Mouse (Mus musculus) testis, adult 2 months (tissue): ENCODE results near the gene 9130230L23Rik. TPM values are rescaled to one million over a fixed set of nuclear protein-coding genes. Genes with fewer than 3 reads are reported as not detected.

Experiments
- H3K27ac ChIP-seq: fragments of 200-500 bp; 2 replicates; pipeline ENCODE4 v1.5.1; 2012; ENCODE audit warnings: low read depth, low read length; ENCODE audit not compliant: control insufficient read depth, insufficient read depth
- H3K27me3 ChIP-seq: fragments of 200-500 bp; 2 replicates; pipeline ENCODE4 v1.6.1; 2012; ENCODE audit warnings: mild to moderate bottlenecking, low read length, moderate library complexity; ENCODE audit not compliant: control insufficient read depth, insufficient read depth
- H3K36me3 ChIP-seq: fragments of 200-500 bp; 2 replicates; pipeline ENCODE4 v1.6.1; 2012; ENCODE audit warnings: mild to moderate bottlenecking, low read length; ENCODE audit not compliant: control insufficient read depth, insufficient read depth
- H3K4me1 ChIP-seq: fragments of 200-500 bp; 2 replicates; pipeline ENCODE4 v1.6.1; 2012; ENCODE audit warnings: low read length; ENCODE audit not compliant: control insufficient read depth, insufficient read depth
- H3K4me3 ChIP-seq: fragments of 200-500 bp; 2 replicates; pipeline ENCODE4 v1.5.1; 2012; ENCODE audit warnings: low read depth, mild to moderate bottlenecking, low read length, moderate library complexity, mixed read lengths; ENCODE audit not compliant: control insufficient read depth
- CTCF ChIP-seq: fragments of 200-500 bp; IDR thresholded peaks from 2 replicates; pipeline ENCODE4 v1.5.1; 2012; ENCODE audit warnings: low read depth, mild to moderate bottlenecking, inconsistent platforms, low read length, moderate library complexity; ENCODE audit not compliant: control insufficient read depth, insufficient read depth, insufficient replicate concordance
- POLR2A ChIP-seq: fragments of 200-500 bp; IDR thresholded peaks from 2 replicates; pipeline ENCODE4 v1.6.1; 2012; ENCODE audit warnings: low read depth, mild to moderate bottlenecking, inconsistent platforms, low read length, moderate library complexity; ENCODE audit not compliant: control insufficient read depth
- polyA plus RNA-seq: library from polyadenylated mRNA; depleted of rRNA; stranded (reverse); fragments of >200 nt; gene quantifications from 2 replicates; pipeline ENCODE4 v1.2.3, GENCODE M21; 2012

Gene 9130230L23Rik
- polyA plus RNA-seq, 1 experiment, result 0.61 TPM

GRCm38 (mm10) chr5:66027206-66027605 is 23.1 kb upstream of the 9130230L23Rik start:
- H3K27me3 ChIP-seq, result no peaks in the 10 kb centered on the region
- peak overlapping the region; percentile 37; the same call in 1 of the 2 replicates for H3K4me3 ChIP-seq
- H3K36me3 ChIP-seq, result no peaks in the 10 kb centered on the region
- H3K27ac ChIP-seq, result no peak overlapping the region
- H3K4me1 ChIP-seq, result no peaks in the 10 kb centered on the region; the same call in 1 of the 2 replicates
- no peak for TF ChIP-seq CTCF
- TF ChIP-seq POLR2A, result no peak

GRCm38 (mm10) chr5:66026796-66027195 is 22.7 kb upstream of the 9130230L23Rik start:
- Histone ChIP-seq H3K4me1 (no peaks in the 10 kb centered on the region; the same call in 1 of the 2 replicates), H3K27me3 (no peaks in the 10 kb centered on the region), H3K36me3 (no peaks in the 10 kb centered on the region), H3K27ac (no peak overlapping the region), H3K4me3 (peak overlapping the region; percentile 37)
- TF ChIP-seq POLR2A (no peak), CTCF (no peak)

- TF ChIP-seq CTCF, result no peak
- TF ChIP-seq POLR2A, result no peak
- no peak overlapping the region for H3K27ac ChIP-seq
- H3K4me3 ChIP-seq, result no peak overlapping the region
- peaks cover 3% of the 10 kb centered on the region for H3K4me1 ChIP-seq
- no peaks in the 10 kb centered on the region for H3K27me3 ChIP-seq
- H3K36me3 ChIP-seq, result no peaks in the 10 kb centered on the region
These were observed 11.4 kb upstream of the 9130230L23Rik start for GRCm38 (mm10) chr5:66015449-66015961.

- no peak overlapping the region for H3K4me3 ChIP-seq
- H3K27ac ChIP-seq, result no peak overlapping the region
- H3K27me3 ChIP-seq, result no peaks in the 10 kb centered on the region
- H3K36me3 ChIP-seq, result no peaks in the 10 kb centered on the region
- peaks cover 3% of the 10 kb centered on the region for H3K4me1 ChIP-seq
- TF ChIP-seq POLR2A, result no peak
- TF ChIP-seq CTCF, result no peak
These were observed 10.4 kb upstream of the 9130230L23Rik start for GRCm38 (mm10) chr5:66014437-66014836.

- Histone ChIP-seq H3K4me3 (no peak overlapping the region), H3K4me1 (peaks cover 3% of the 10 kb centered on the region), H3K27me3 (no peaks in the 10 kb centered on the region), H3K36me3 (no peaks in the 10 kb centered on the region), H3K27ac (no peak overlapping the region)
- TF ChIP-seq CTCF (no peak), POLR2A (no peak)
These were observed 9.9 kb upstream of the 9130230L23Rik start for GRCm38 (mm10) chr5:66013999-66014398.

GRCm38 (mm10) chr5:66008245-66008967 is 4.3 kb upstream of the 9130230L23Rik start:
- H3K27me3 ChIP-seq, result no peaks in the 10 kb centered on the region
- peaks cover 9% of the 10 kb centered on the region; the same call in 1 of the 2 replicates for H3K4me1 ChIP-seq
- TF ChIP-seq POLR2A (no peak), CTCF (no peak)
- H3K36me3 ChIP-seq, result no peaks in the 10 kb centered on the region
- no peak overlapping the region for H3K27ac ChIP-seq
- no peak overlapping the region for H3K4me3 ChIP-seq

GRCm38 (mm10) chr5:66005041-66005678 is 1.1 kb upstream of the 9130230L23Rik start:
- Histone ChIP-seq H3K4me1 (peaks cover 9% of the 10 kb centered on the region; the same call in 1 of the 2 replicates), H3K27ac (no peak overlapping the region), H3K27me3 (no peaks in the 10 kb centered on the region), H3K36me3 (no peaks in the 10 kb centered on the region), H3K4me3 (no peak overlapping the region)
- TF ChIP-seq CTCF, result no peak
- no peak for TF ChIP-seq POLR2A

GRCm38 (mm10) chr5:66001232-66001631 is 2.9 kb downstream of the 9130230L23Rik start:
- H3K4me3 ChIP-seq, result no peak overlapping the region
- no peaks in the 10 kb centered on the region for H3K27me3 ChIP-seq
- no peaks in the 10 kb centered on the region for H3K36me3 ChIP-seq
- peaks cover 7% of the 10 kb centered on the region; the same call in 1 of the 2 replicates for H3K4me1 ChIP-seq
- TF ChIP-seq POLR2A, result no peak
- no peak for TF ChIP-seq CTCF
- no peak overlapping the region for H3K27ac ChIP-seq
